Mouse (Mus musculus) liver, adult 2 months (tissue): ENCODE measurements at regions not wholly inside any gene's neighbourhood (a gene's known extent, or its start where the extent isn't known, plus 50 kb on each side); places are given as distances from the start of the nearest gene placed in this dataset.

ENCODE experiments used
- DNase-seq: peaks from one replicate; pipeline ENCODE4 v3.0.0-alpha.2; 2011; ENCODE audit warnings: low read depth, low spot score; ENCODE audit errors: extremely low read depth
- H3K27ac ChIP-seq: fragments of 200-500 bp; replicated peaks from 2 replicates; pipeline ENCODE4 v1.5.1; 2012; ENCODE audit warnings: low read depth, mild to moderate bottlenecking, control low read depth, inconsistent platforms, low read length; ENCODE audit not compliant: insufficient read depth
- H3K27me3 ChIP-seq: fragments of 200-500 bp; 2 replicates; pipeline ENCODE4 v1.6.1; 2012; ENCODE audit warnings: mild to moderate bottlenecking, moderate library complexity, low read length, inconsistent platforms; ENCODE audit not compliant: control insufficient read depth, insufficient read depth
- H3K36me3 ChIP-seq: fragments of 200-500 bp; 2 replicates; pipeline ENCODE4 v1.6.1; 2012; ENCODE audit warnings: low read length, inconsistent platforms; ENCODE audit not compliant: control insufficient read depth, insufficient read depth
- H3K4me1 ChIP-seq: fragments of 200-500 bp; 2 replicates; pipeline ENCODE4 v1.6.1; 2011; ENCODE audit warnings: low read length; ENCODE audit not compliant: control insufficient read depth, insufficient read depth
- H3K4me3 ChIP-seq: fragments of 200-500 bp; 2 replicates; pipeline ENCODE4 v1.5.1; 2011; ENCODE audit warnings: low read depth, mild to moderate bottlenecking, control low read depth, low read length, moderate library complexity; ENCODE audit not compliant: insufficient read depth
- H3K79me2 ChIP-seq: fragments of 200-500 bp; 2 replicates; pipeline ENCODE4 v1.6.1; 2012; ENCODE audit warnings: inconsistent platforms, mild to moderate bottlenecking, low read length, moderate library complexity; ENCODE audit not compliant: control insufficient read depth, insufficient read depth
- H3K9ac ChIP-seq: fragments of 200-500 bp; 2 replicates; pipeline ENCODE4 v1.6.1; 2012; ENCODE audit warnings: low read depth, mild to moderate bottlenecking, control low read depth, inconsistent platforms, low read length
- CTCF ChIP-seq: fragments of 200-500 bp; IDR thresholded peaks from 2 replicates; pipeline ENCODE4 v1.5.1; 2011; ENCODE audit warnings: low read depth, low read length, control low read depth
- POLR2A ChIP-seq: fragments of 200-500 bp; IDR thresholded peaks from 2 replicates; pipeline ENCODE4 v1.6.1; 2011; ENCODE audit warnings: low read length, control low read depth; ENCODE audit not compliant: insufficient read depth; ENCODE audit errors: extremely low read depth
- WGBS: fragments of 180-500 bp; shearing (Covaris S2); methylation state at CpG from one replicate; pipeline ENCODE4 v1.1.7; 2018; 5-methylcytosine and 5-hydroxymethylcytosine counted together

DNA sequence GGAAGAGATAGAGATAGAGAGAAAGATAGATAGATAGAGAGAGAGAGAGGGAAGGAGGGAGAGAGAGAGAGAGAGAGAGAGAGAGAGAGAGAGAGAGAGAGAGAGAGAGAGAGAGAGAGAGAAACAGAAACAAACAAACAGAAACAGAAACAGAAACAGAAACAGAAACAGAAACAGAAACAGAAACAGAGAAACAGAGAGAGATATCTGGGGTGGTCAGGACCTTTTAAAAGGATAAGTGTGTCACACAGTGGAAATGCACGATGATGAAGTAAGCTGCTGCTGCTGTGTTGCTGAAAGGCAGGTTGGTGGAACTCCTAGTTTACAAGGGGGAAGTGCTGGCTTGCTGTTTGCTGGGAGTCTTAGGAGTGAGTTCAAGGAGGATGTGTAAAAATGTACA lies 254.8 kb downstream of the Tbl1xr1 start:
- Histone ChIP-seq H3K27ac (no peak overlapping the region), H3K4me1 (no peaks in the 10 kb centered on the region), H3K36me3 (no peaks in the 10 kb centered on the region), H3K4me3 (no peak overlapping the region), H3K79me2 (no peaks in the 10 kb centered on the region), H3K9ac (no peak overlapping the region), H3K27me3 (no peaks in the 10 kb centered on the region)
- WGBS: 52% methylated on average over 1 of the region's 1 CpGs
- no peak for TF ChIP-seq POLR2A
- no peak for TF ChIP-seq CTCF
- DNase-seq: no peak
